Comparison of ENCODE assay signal across 10 mouse cellular contexts in genomic region chr7:137295612-137296011, GRCm38 (mm10). TPM values are rescaled to one million over a fixed set of nuclear protein-coding genes. Genes with fewer than 3 reads are reported as not detected.
"Had no signal": no experiment of that assay in that cellular context is flagged by ENCODE, and none has a peak within 500 bp of the region (broad histone marks: within the 10 kb centered on the region; RNA-seq: fewer than 3 reads in every experiment).

No protein-coding gene starts in this region.

- H3K36me3 ChIP-seq: intestine, embryonic 15.5 days had no signal

- H3K4me3 ChIP-seq: intestine, embryonic 15.5 days; limb, embryonic 13.5 days had no signal

- H3K27ac ChIP-seq: intestine, embryonic 15.5 days; limb, embryonic 13.5 days; liver, embryonic 14.5 days had no signal

- H3K9me3 ChIP-seq: intestine, embryonic 15.5 days; limb, embryonic 13.5 days had no signal

- ATAC-seq: intestine, embryonic 15.5 days had no signal

- H3K4me1 ChIP-seq: intestine, embryonic 15.5 days had no signal

- H3K4me2 ChIP-seq: intestine, embryonic 15.5 days; limb, embryonic 13.5 days had no signal

- H3K9ac ChIP-seq: intestine, embryonic 15.5 days; limb, embryonic 13.5 days; liver, embryonic 14.5 days had no signal

- DNase-seq: kidney, adult 18-20 months; kidney, postnatal 10 days; left cerebral cortex, postnatal 4 days; lung, adult 18-20 months; right cerebral cortex, postnatal 14 days; thymus, postnatal 36 days had no signal

RNA-seq across cellular contexts. Expression of gene Ebf3, which starts 18.6 kb away (rescaled TPM):
- polyA plus RNA-seq: liver, adult 2 months had no signal
